Mouse (Mus musculus): ENCODE data around the gene Cavin1. TPM values are rescaled to one million over a fixed set of nuclear protein-coding genes. Genes with fewer than 3 reads are reported as not detected.
A peak's percentile ranks its signal among the peaks of the same experiment; 100 is the strongest.

The Cavin1 gene
- polyA plus RNA-seq, 1 experiment from 2014 or later: 16.3 TPM

GRCm38 (mm10) chr11:100958613-100959463, 11.8 kb downstream of the Cavin1 start:
- no peaks in the 10 kb centered on the region for H3K9me3 ChIP-seq (ENCODE audit: control insufficient read depth, low read length)
- no peaks in the 10 kb centered on the region for H3K36me3 ChIP-seq (ENCODE audit: control insufficient read depth, insufficient read depth, low read length)
- H3K27ac ChIP-seq (replicated peaks; ENCODE audit: low read depth, low read length): no peak overlapping the region
- ATAC-seq (ENCODE audit: low FRiP score, low TSS enrichment) (no peak), DNase-seq (no peak)
- peak overlapping the region; percentile 23 for H3K4me3 ChIP-seq (replicated peaks; ENCODE audit: low read depth, low read length)
- 9% methylated on average over 76 of the region's 76 CpGs for WGBS
- peak overlapping the region; percentile 35; the same call in 1 of the 2 replicates for H3K9ac ChIP-seq (replicated peaks; ENCODE audit: low read length)
- H3K4me2 ChIP-seq (ENCODE audit: low read length): peak overlapping the region; percentile 39
- peaks cover 32% of the 10 kb centered on the region for H3K27me3 ChIP-seq (ENCODE audit: control insufficient read depth, insufficient read depth, low read length)
- peaks cover 3% of the 10 kb centered on the region; the same call in 1 of the 2 replicates for H3K4me1 ChIP-seq (ENCODE audit: control insufficient read depth, insufficient read depth, low read length)

GRCm38 (mm10) chr11:100957915-100958469, 12.7 kb downstream of the Cavin1 start:
- no peak for DNase-seq
- H3K4me2 ChIP-seq (ENCODE audit: low read length): no peak overlapping the region
- H3K27ac ChIP-seq (replicated peaks; ENCODE audit: low read depth, low read length): no peak overlapping the region
- peaks cover 3% of the 10 kb centered on the region; the same call in 1 of the 2 replicates for H3K4me1 ChIP-seq (ENCODE audit: control insufficient read depth, insufficient read depth, low read length)
- H3K9me3 ChIP-seq (ENCODE audit: control insufficient read depth, low read length): no peaks in the 10 kb centered on the region
- H3K4me3 ChIP-seq (replicated peaks; ENCODE audit: low read depth, low read length): no peak overlapping the region
- H3K27me3 ChIP-seq (ENCODE audit: control insufficient read depth, insufficient read depth, low read length): peaks cover 34% of the 10 kb centered on the region
- H3K36me3 ChIP-seq (ENCODE audit: control insufficient read depth, insufficient read depth, low read length): no peaks in the 10 kb centered on the region
- 32% methylated on average over 6 of the region's 6 CpGs for WGBS
- ATAC-seq (ENCODE audit: low FRiP score, low TSS enrichment): no peak
- no peak overlapping the region for H3K9ac ChIP-seq (replicated peaks; ENCODE audit: low read length)

GRCm38 (mm10) chr11:100957244-100957643, 13.4 kb downstream of the Cavin1 start:
- WGBS: 1% methylated on average over 5 of the region's 5 CpGs
- Histone ChIP-seq H3K4me2 (ENCODE audit: low read length) (no peak overlapping the region), H3K27ac (replicated peaks; ENCODE audit: low read depth, low read length) (no peak overlapping the region), H3K9me3 (ENCODE audit: control insufficient read depth, low read length) (no peaks in the 10 kb centered on the region), H3K36me3 (ENCODE audit: control insufficient read depth, insufficient read depth, low read length) (no peaks in the 10 kb centered on the region), H3K27me3 (ENCODE audit: control insufficient read depth, insufficient read depth, low read length) (peaks cover 34% of the 10 kb centered on the region), H3K4me1 (ENCODE audit: control insufficient read depth, insufficient read depth, low read length) (peaks cover 3% of the 10 kb centered on the region; the same call in 1 of the 2 replicates), H3K4me3 (replicated peaks; ENCODE audit: low read depth, low read length) (no peak overlapping the region), H3K9ac (replicated peaks; ENCODE audit: low read length) (no peak overlapping the region)
- peak; percentile 94 for DNase-seq
- ATAC-seq (ENCODE audit: low FRiP score, low TSS enrichment): no peak

GRCm38 (mm10) chr11:100949540-100949939, 21.1 kb downstream of the Cavin1 start:
- H3K4me1 ChIP-seq (ENCODE audit: control insufficient read depth, insufficient read depth, low read length): no peaks in the 10 kb centered on the region
- H3K27me3 ChIP-seq (ENCODE audit: control insufficient read depth, insufficient read depth, low read length): 0 out of 2 replicates have a peak, but pooled peaks cover 4% of the 10 kb centered on the region
- 95% methylated on average over 1 of the region's 1 CpGs for WGBS
- H3K27ac ChIP-seq (replicated peaks; ENCODE audit: low read depth, low read length): no peak overlapping the region
- no peak overlapping the region for H3K4me3 ChIP-seq (replicated peaks; ENCODE audit: low read depth, low read length)
- no peak for ATAC-seq (ENCODE audit: low FRiP score, low TSS enrichment)
- DNase-seq: no peak
- H3K9me3 ChIP-seq (ENCODE audit: control insufficient read depth, low read length): no peaks in the 10 kb centered on the region
- no peak overlapping the region for H3K9ac ChIP-seq (replicated peaks; ENCODE audit: low read length)
- H3K4me2 ChIP-seq (ENCODE audit: low read length): no peak overlapping the region
- no peaks in the 10 kb centered on the region for H3K36me3 ChIP-seq (ENCODE audit: control insufficient read depth, insufficient read depth, low read length)

- Histone ChIP-seq H3K27ac (replicated peaks; ENCODE audit: low read depth, low read length) (no peak overlapping the region), H3K36me3 (ENCODE audit: control insufficient read depth, insufficient read depth, low read length) (no peaks in the 10 kb centered on the region), H3K9me3 (ENCODE audit: control insufficient read depth, low read length) (no peaks in the 10 kb centered on the region), H3K4me1 (ENCODE audit: control insufficient read depth, insufficient read depth, low read length) (no peaks in the 10 kb centered on the region), H3K27me3 (ENCODE audit: control insufficient read depth, insufficient read depth, low read length) (no peaks in the 10 kb centered on the region), H3K4me3 (replicated peaks; ENCODE audit: low read depth, low read length) (no peak overlapping the region), H3K4me2 (ENCODE audit: low read length) (no peak overlapping the region), H3K9ac (replicated peaks; ENCODE audit: low read length) (no peak overlapping the region)
- DNase-seq (no peak), ATAC-seq (ENCODE audit: low FRiP score, low TSS enrichment) (no peak)
- 67% methylated on average over 4 of the region's 4 CpGs for WGBS
Measured at GRCm38 (mm10) chr11:100948317-100948716, 22.4 kb downstream of the Cavin1 start.

GRCm38 (mm10) chr11:100947548-100947947, 23.1 kb downstream of the Cavin1 start:
- no peak overlapping the region for H3K4me3 ChIP-seq (replicated peaks; ENCODE audit: low read depth, low read length)
- no peak for ATAC-seq (ENCODE audit: low FRiP score, low TSS enrichment)
- no peak overlapping the region for H3K9ac ChIP-seq (replicated peaks; ENCODE audit: low read length)
- H3K4me2 ChIP-seq (ENCODE audit: low read length): no peak overlapping the region
- DNase-seq: no peak
- H3K27ac ChIP-seq (replicated peaks; ENCODE audit: low read depth, low read length): no peak overlapping the region
- H3K4me1 ChIP-seq (ENCODE audit: control insufficient read depth, insufficient read depth, low read length): no peaks in the 10 kb centered on the region
- no peaks in the 10 kb centered on the region for H3K9me3 ChIP-seq (ENCODE audit: control insufficient read depth, low read length)
- no peaks in the 10 kb centered on the region for H3K27me3 ChIP-seq (ENCODE audit: control insufficient read depth, insufficient read depth, low read length)
- no peaks in the 10 kb centered on the region for H3K36me3 ChIP-seq (ENCODE audit: control insufficient read depth, insufficient read depth, low read length)

GRCm38 (mm10) chr11:100946862-100947261, 23.8 kb downstream of the Cavin1 start:
- H3K4me1 ChIP-seq (ENCODE audit: control insufficient read depth, insufficient read depth, low read length): no peaks in the 10 kb centered on the region
- DNase-seq (peak; percentile 40), ATAC-seq (ENCODE audit: low FRiP score, low TSS enrichment) (no peak)
- no peaks in the 10 kb centered on the region for H3K9me3 ChIP-seq (ENCODE audit: control insufficient read depth, low read length)
- H3K27ac ChIP-seq (replicated peaks; ENCODE audit: low read depth, low read length): no peak overlapping the region
- no peak overlapping the region for H3K4me2 ChIP-seq (ENCODE audit: low read length)
- H3K27me3 ChIP-seq (ENCODE audit: control insufficient read depth, insufficient read depth, low read length): no peaks in the 10 kb centered on the region
- H3K9ac ChIP-seq (replicated peaks; ENCODE audit: low read length): no peak overlapping the region
- WGBS: 46% methylated on average over 4 of the region's 4 CpGs
- H3K4me3 ChIP-seq (replicated peaks; ENCODE audit: low read depth, low read length): no peak overlapping the region
- H3K36me3 ChIP-seq (ENCODE audit: control insufficient read depth, insufficient read depth, low read length): no peaks in the 10 kb centered on the region

GRCm38 (mm10) chr11:100942388-100942787, 28.3 kb downstream of the Cavin1 start:
- Histone ChIP-seq H3K4me1 (ENCODE audit: control insufficient read depth, insufficient read depth, low read length) (peaks cover 14% of the 10 kb centered on the region), H3K9ac (replicated peaks; ENCODE audit: low read length) (no peak overlapping the region), H3K27me3 (ENCODE audit: control insufficient read depth, insufficient read depth, low read length) (no peaks in the 10 kb centered on the region), H3K4me3 (replicated peaks; ENCODE audit: low read depth, low read length) (no peak overlapping the region), H3K4me2 (ENCODE audit: low read length) (no peak overlapping the region), H3K27ac (replicated peaks; ENCODE audit: low read depth, low read length) (no peak overlapping the region), H3K36me3 (ENCODE audit: control insufficient read depth, insufficient read depth, low read length) (no peaks in the 10 kb centered on the region), H3K9me3 (ENCODE audit: control insufficient read depth, low read length) (no peaks in the 10 kb centered on the region)
- DNase-seq: no peak
- WGBS: 92% methylated on average over 1 of the region's 1 CpGs
- ATAC-seq (ENCODE audit: low FRiP score, low TSS enrichment): no peak

All from midbrain, embryonic 14.5 days (tissue).